Mouse (Mus musculus) embryonic fibroblast, embryonic 13.5 days (primary cell): Measurements from ENCODE around the gene Tbc1d19. TPM values are rescaled to one million over a fixed set of nuclear protein-coding genes. Genes with fewer than 3 reads are reported as not detected.

Experiments
- H3K27ac ChIP-seq: 2 replicates; pipeline ENCODE4 v1.5.1; 2012; ENCODE audit warnings: low read length, control low read depth, inconsistent platforms; ENCODE audit not compliant: insufficient read depth
- H3K4me1 ChIP-seq: 2 replicates; pipeline ENCODE4 v1.6.1; 2011; ENCODE audit warnings: low read length; ENCODE audit not compliant: control insufficient read depth, insufficient read depth
- H3K4me3 ChIP-seq: 2 replicates; pipeline ENCODE4 v1.5.1; 2011; ENCODE audit warnings: mild to moderate bottlenecking, control low read depth, low read length; ENCODE audit not compliant: insufficient read depth
- CTCF ChIP-seq: IDR thresholded peaks from 2 replicates; pipeline ENCODE4 v1.5.1; 2011; ENCODE audit warnings: mild to moderate bottlenecking, control low read depth, low read length, moderate library complexity, borderline replicate concordance; ENCODE audit not compliant: insufficient read depth
- POLR2A ChIP-seq: IDR thresholded peaks from 2 replicates; pipeline ENCODE4 v1.6.1; 2011; ENCODE audit warnings: low read depth, mild to moderate bottlenecking, control low read depth, low read length, moderate library complexity
- polyA plus RNA-seq: library from polyadenylated mRNA; stranded (reverse); fragments of >200 nt; gene quantifications from 2 replicates; pipeline ENCODE4 v1.2.4, GENCODE M21; 2011; ENCODE audit warnings: low read depth; ENCODE audit not compliant: missing spikeins, insufficient read length

Gene Tbc1d19
- polyA plus RNA-seq, 1 experiment: 53.4 TPM

- no peak overlapping the region for H3K27ac ChIP-seq
- TF ChIP-seq POLR2A: no peak
- TF ChIP-seq CTCF: no peak
- no peak overlapping the region for H3K4me3 ChIP-seq
- H3K4me1 ChIP-seq: no peaks in the 10 kb centered on the region; the same call in none of the 2 replicates
Measured at GRCm38 (mm10) chr5:53841256-53841655, 31.9 kb downstream of the Tbc1d19 start.

- Histone ChIP-seq H3K4me1 (no peaks in the 10 kb centered on the region), H3K27ac (no peak overlapping the region), H3K4me3 (no peak overlapping the region)
- no peak for TF ChIP-seq CTCF
- TF ChIP-seq POLR2A: no peak
Measured at GRCm38 (mm10) chr5:53848294-53848942, 39.0 kb downstream of the Tbc1d19 start.

GRCm38 (mm10) chr5:53852574-53852973 lies 43.2 kb downstream of the Tbc1d19 start:
- TF ChIP-seq CTCF (no peak), POLR2A (no peak)
- H3K4me3 ChIP-seq: no peak overlapping the region
- no peaks in the 10 kb centered on the region for H3K4me1 ChIP-seq
- H3K27ac ChIP-seq: no peak overlapping the region

- no peaks in the 10 kb centered on the region for H3K4me1 ChIP-seq
- no peak overlapping the region for H3K27ac ChIP-seq
- H3K4me3 ChIP-seq: no peak overlapping the region
- TF ChIP-seq CTCF (no peak), POLR2A (no peak)
Measured at GRCm38 (mm10) chr5:53854561-53854960, 45.2 kb downstream of the Tbc1d19 start.

GRCm38 (mm10) chr5:53856011-53856410 lies 46.6 kb downstream of the Tbc1d19 start:
- Histone ChIP-seq H3K4me3 (no peak overlapping the region), H3K4me1 (no peaks in the 10 kb centered on the region), H3K27ac (no peak overlapping the region)
- TF ChIP-seq CTCF: no peak
- TF ChIP-seq POLR2A: no peak

- H3K27ac ChIP-seq: no peak overlapping the region
- no peaks in the 10 kb centered on the region for H3K4me1 ChIP-seq
- no peak for TF ChIP-seq CTCF
- TF ChIP-seq POLR2A: no peak
- H3K4me3 ChIP-seq: no peak overlapping the region
Measured at GRCm38 (mm10) chr5:53865146-53865545, 55.7 kb downstream of the Tbc1d19 start.

- Histone ChIP-seq H3K27ac (no peak overlapping the region), H3K4me3 (no peak overlapping the region), H3K4me1 (no peaks in the 10 kb centered on the region)
- TF ChIP-seq CTCF (no peak), POLR2A (no peak)
Measured at GRCm38 (mm10) chr5:53865991-53866390, 56.6 kb downstream of the Tbc1d19 start.

- Histone ChIP-seq H3K27ac (no peak overlapping the region), H3K4me1 (no peaks in the 10 kb centered on the region), H3K4me3 (no peak overlapping the region)
- TF ChIP-seq POLR2A (no peak), CTCF (peak; percentile 64)
Measured at GRCm38 (mm10) chr5:53871665-53872312, 62.4 kb downstream of the Tbc1d19 start.

- Histone ChIP-seq H3K27ac (no peak overlapping the region), H3K4me3 (no peak overlapping the region), H3K4me1 (no peaks in the 10 kb centered on the region)
- TF ChIP-seq CTCF: no peak
- TF ChIP-seq POLR2A: no peak
Measured at GRCm38 (mm10) chr5:53874966-53875365, 65.6 kb downstream of the Tbc1d19 start.

- TF ChIP-seq CTCF (no peak), POLR2A (no peak)
- no peak overlapping the region for H3K4me3 ChIP-seq
- peaks cover 5% of the 10 kb centered on the region; the same call in 1 of the 2 replicates for H3K4me1 ChIP-seq
- no peak overlapping the region for H3K27ac ChIP-seq
Measured at GRCm38 (mm10) chr5:53880724-53881123, 71.3 kb downstream of the Tbc1d19 start.

GRCm38 (mm10) chr5:53881381-53881990 lies 72.1 kb downstream of the Tbc1d19 start:
- TF ChIP-seq CTCF (no peak), POLR2A (no peak)
- H3K27ac ChIP-seq: no peak overlapping the region
- H3K4me3 ChIP-seq: no peak overlapping the region
- peaks cover 5% of the 10 kb centered on the region; the same call in 1 of the 2 replicates for H3K4me1 ChIP-seq
